Mouse (Mus musculus) limb, embryonic 12.5 days (tissue): ENCODE results near the gene Slc12a3. TPM values are rescaled to one million over a fixed set of nuclear protein-coding genes. Genes with fewer than 3 reads are reported as not detected.
"Not testable (repeated sequence)": the region's sequence is repeated elsewhere in the genome, so short reads cannot be mapped to it uniquely, and the experiment has no call there.

Source experiments
- ATAC-seq: fragments of 200-750 bp; cut with Nextera tagmentation; 2 replicates; pipeline ENCODE4 v1.8.0; 2017; ENCODE audit warnings: low read depth, moderate TSS enrichment; ENCODE audit not compliant: insufficient number of reproducible peaks, insufficient read depth, low FRiP score, low TSS enrichment
- H3K27ac ChIP-seq: fragments of 300-500 bp; sonication (generic); 2 replicates; pipeline ENCODE4 v1.5.1; 2016; ENCODE audit warnings: mild to moderate bottlenecking, moderate library complexity
- H3K27me3 ChIP-seq: fragments of 300-500 bp; sonication (generic); 2 replicates; pipeline ENCODE4 v1.6.1; 2016; ENCODE audit warnings: mild to moderate bottlenecking, moderate library complexity
- H3K36me3 ChIP-seq: fragments of 300-500 bp; sonication (generic); 2 replicates; pipeline ENCODE4 v1.6.1; 2016; ENCODE audit warnings: mild to moderate bottlenecking, moderate library complexity
- H3K4me1 ChIP-seq: fragments of 300-500 bp; sonication (generic); replicated peaks from 2 replicates; pipeline ENCODE4 v1.6.1; 2016
- H3K4me2 ChIP-seq: fragments of 300-500 bp; sonication (generic); 2 replicates; pipeline ENCODE4 v1.6.1; 2016; ENCODE audit warnings: mild to moderate bottlenecking, moderate library complexity
- H3K4me3 ChIP-seq: fragments of 300-500 bp; sonication (generic); replicated peaks from 2 replicates; pipeline ENCODE4 v1.5.1; 2016; ENCODE audit warnings: mild to moderate bottlenecking
- H3K9ac ChIP-seq: fragments of 300-500 bp; sonication (generic); replicated peaks from 2 replicates; pipeline ENCODE4 v1.6.1; 2016; ENCODE audit warnings: mild to moderate bottlenecking, moderate library complexity
- H3K9me3 ChIP-seq: fragments of 300-500 bp; sonication (generic); 2 replicates; pipeline ENCODE4 v1.6.1; 2016; ENCODE audit warnings: mild to moderate bottlenecking, moderate library complexity
- WGBS: fragments of 180-500 bp; shearing (Covaris S2); methylation state at CpG from one replicate; pipeline ENCODE4 v1.1.7; 2016; 5-methylcytosine and 5-hydroxymethylcytosine counted together
- polyA plus RNA-seq: library from polyadenylated mRNA; unstranded; fragments of >200 nt; fragmentation: Nextera tagmentation; extraction: Ambion mirVana; gene quantifications from 2 replicates; pipeline ENCODE4 v1.2.1, GENCODE M21; 2016

Gene Slc12a3
- polyA plus RNA-seq, 1 experiment from 2014 or later: not detected

DNA sequence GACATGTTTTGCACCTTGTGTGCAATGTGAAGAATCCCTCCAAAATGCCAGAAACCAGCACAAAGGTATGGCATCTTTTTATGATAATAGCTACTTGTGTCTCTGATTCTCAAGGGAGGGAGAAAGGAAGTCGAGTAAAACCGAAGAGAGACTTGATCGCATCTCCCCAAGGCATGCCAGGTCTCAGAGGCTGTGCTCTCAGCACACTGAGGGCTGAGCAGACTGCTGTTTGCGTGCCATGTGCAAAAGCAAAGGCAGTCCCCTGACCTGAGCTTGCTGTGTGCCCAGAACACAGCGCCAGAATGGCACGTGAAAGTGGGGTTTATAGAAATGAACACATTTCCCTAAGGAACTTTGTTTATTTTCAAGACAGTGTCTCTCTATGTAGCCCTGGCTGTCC lies 60.5 kb downstream of the Slc12a3 start:
- no peaks in the 10 kb centered on the region for H3K27me3 ChIP-seq
- H3K4me3 ChIP-seq: no peak overlapping the region
- no peak for ATAC-seq
- no peak overlapping the region for H3K9ac ChIP-seq
- WGBS: 87% methylated on average over 6 of the region's 6 CpGs
- H3K36me3 ChIP-seq: peaks cover 50% of the 10 kb centered on the region
- peaks cover 9% of the 10 kb centered on the region for H3K4me1 ChIP-seq
- no peak overlapping the region for H3K27ac ChIP-seq
- no peak overlapping the region for H3K4me2 ChIP-seq
- no peaks in the 10 kb centered on the region for H3K9me3 ChIP-seq

DNA sequence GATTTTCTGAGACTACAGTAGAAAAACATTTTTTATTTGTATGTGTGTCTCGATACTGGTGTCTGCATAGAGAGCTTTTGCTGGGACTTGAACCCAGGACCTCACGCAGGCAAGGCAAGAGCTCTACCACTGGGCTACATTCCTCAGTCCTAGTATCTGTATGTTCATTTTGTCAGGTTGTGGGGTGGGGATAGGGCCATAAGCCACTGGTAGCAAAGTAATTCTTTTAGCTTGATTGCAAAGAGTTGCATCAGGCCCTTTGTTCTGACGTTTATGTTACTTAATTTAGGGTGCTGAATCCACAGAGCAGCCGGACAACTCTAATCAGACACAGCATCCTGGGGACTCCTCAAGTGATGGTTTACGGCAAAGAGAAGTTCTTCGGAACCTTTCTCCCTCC lies 61.4 kb downstream of the Slc12a3 start:
- H3K4me2 ChIP-seq: no peak overlapping the region
- H3K9ac ChIP-seq: no peak overlapping the region
- H3K27ac ChIP-seq: no peak overlapping the region
- H3K4me3 ChIP-seq: no peak overlapping the region
- H3K9me3 ChIP-seq: no peaks in the 10 kb centered on the region
- no peaks in the 10 kb centered on the region for H3K27me3 ChIP-seq
- 93% methylated on average over 6 of the region's 6 CpGs for WGBS
- peaks cover 8% of the 10 kb centered on the region for H3K4me1 ChIP-seq
- peaks cover 59% of the 10 kb centered on the region for H3K36me3 ChIP-seq
- ATAC-seq: no peak

DNA sequence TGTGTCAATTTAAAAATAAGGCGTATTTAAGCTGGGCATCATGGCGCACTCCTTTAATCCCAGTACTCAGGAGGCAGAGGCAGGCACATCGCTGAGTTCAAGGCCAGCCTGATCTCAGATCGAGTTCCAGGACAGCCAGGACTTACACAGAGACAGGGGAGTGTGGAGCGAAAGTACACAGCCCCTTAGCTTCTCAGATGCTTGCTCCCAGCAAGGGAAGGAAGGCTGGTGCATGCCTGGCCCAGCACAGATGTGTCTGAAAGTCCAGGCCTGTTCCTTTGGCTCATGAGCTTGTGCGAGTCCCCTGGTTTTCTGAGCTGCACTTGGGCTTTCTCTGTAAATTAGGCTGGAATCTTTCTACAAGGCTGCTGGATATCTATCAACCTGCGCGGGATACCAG lies 61.9 kb downstream of the Slc12a3 start:
- Histone ChIP-seq H3K4me1 (peaks cover 4% of the 10 kb centered on the region; the same call in 1 of the 2 replicates), H3K27me3 (no peaks in the 10 kb centered on the region), H3K4me2 (no peak overlapping the region), H3K36me3 (peaks cover 64% of the 10 kb centered on the region), H3K27ac (no peak overlapping the region), H3K9ac (no peak overlapping the region), H3K4me3 (no peak overlapping the region), H3K9me3 (no peaks in the 10 kb centered on the region)
- ATAC-seq: no peak
- 93% methylated on average over 8 of the region's 8 CpGs for WGBS

DNA sequence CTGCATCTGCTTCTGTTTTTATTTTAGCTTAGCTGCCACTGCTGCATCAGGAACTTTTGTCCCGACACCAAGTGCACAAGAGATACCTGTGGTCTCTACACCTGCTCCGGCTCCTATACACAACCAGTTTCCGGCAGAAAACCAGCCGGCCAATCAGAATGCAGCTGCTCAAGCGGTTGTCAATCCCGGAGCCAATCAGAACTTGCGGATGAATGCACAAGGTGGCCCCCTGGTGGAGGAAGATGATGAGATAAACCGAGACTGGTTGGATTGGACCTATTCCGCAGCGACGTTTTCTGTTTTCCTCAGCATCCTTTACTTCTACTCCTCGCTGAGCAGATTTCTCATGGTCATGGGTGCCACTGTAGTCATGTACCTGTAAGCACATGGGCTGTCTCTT lies 63.1 kb downstream of the Slc12a3 start:
- no peak overlapping the region for H3K4me3 ChIP-seq
- no peak overlapping the region for H3K27ac ChIP-seq
- H3K9me3 ChIP-seq: no peaks in the 10 kb centered on the region
- no peaks in the 10 kb centered on the region for H3K27me3 ChIP-seq
- H3K36me3 ChIP-seq: peaks cover 74% of the 10 kb centered on the region
- no peak overlapping the region for H3K4me2 ChIP-seq
- H3K4me1 ChIP-seq: peaks cover 4% of the 10 kb centered on the region; the same call in 1 of the 2 replicates
- WGBS: 83% methylated on average over 12 of the region's 12 CpGs
- no peak for ATAC-seq
- H3K9ac ChIP-seq: no peak overlapping the region

DNA sequence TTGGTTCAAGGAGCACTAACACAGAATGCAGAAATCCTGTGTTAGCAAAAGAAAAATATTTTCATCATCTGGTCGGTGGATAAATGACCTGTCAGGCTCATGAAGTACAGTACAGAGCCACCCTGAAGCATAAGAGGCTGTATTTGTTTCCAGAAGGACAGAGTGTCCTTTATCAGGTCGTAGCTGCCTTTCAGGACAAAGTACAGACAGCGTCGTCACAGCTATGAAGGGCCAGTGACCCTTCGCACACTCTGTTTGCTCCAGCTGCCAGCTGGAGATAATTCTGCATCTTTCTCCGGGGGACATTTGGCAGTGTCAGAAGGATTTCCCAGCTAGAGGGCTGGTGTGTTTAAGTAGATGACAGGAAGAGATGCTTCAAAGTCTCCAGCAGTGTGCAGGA lies 63.6 kb downstream of the Slc12a3 start:
- Histone ChIP-seq H3K36me3 (peaks cover 74% of the 10 kb centered on the region), H3K27ac (no peak overlapping the region), H3K4me1 (peaks cover 4% of the 10 kb centered on the region; the same call in 1 of the 2 replicates), H3K27me3 (no peaks in the 10 kb centered on the region), H3K4me3 (no peak overlapping the region), H3K4me2 (no peak overlapping the region), H3K9me3 (no peaks in the 10 kb centered on the region), H3K9ac (no peak overlapping the region)
- WGBS: 89% methylated on average over 6 of the region's 6 CpGs
- ATAC-seq: no peak

DNA sequence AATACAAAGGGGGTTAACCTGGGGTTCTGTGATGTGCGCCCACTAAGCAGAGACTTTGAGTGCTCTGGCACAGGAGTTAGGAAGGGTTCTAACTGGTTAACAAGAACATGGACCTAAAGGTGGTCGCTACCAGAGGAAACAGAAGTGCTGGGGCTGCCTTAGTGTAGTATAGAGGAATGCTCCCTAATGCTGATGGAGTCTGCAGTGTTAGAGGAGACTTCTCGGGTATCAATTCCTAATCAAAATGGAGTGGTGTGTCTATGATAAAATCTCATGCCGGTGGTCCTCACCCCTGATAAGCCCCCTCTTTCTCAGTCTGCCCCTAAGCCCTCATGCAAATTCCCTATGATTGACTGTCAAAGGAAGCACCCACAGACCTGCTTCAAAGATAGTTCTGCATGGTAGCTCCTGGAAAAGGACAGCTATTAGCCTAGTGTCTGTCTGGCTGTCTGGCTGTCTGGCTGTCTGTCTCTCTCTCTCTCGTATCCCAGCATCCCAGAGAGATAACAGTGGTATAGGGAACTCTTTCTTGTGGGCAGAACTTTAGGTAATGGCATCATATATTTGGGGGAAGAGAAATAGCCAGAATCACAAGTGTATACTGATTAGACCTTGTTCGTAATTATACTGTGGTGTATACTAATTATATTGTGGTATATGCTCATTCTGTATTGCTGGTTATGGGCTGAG lies 67.0 kb downstream of the Slc12a3 start:
- ATAC-seq: no peak
- Histone ChIP-seq H3K4me2 (no peak overlapping the region), H3K36me3 (peaks cover 56% of the 10 kb centered on the region), H3K9ac (no peak overlapping the region), H3K4me1 (no peaks in the 10 kb centered on the region), H3K27me3 (no peaks in the 10 kb centered on the region), H3K4me3 (no peak overlapping the region), H3K27ac (no peak overlapping the region), H3K9me3 (no peaks in the 10 kb centered on the region)
- WGBS: 85% methylated on average over 6 of the region's 6 CpGs

DNA sequence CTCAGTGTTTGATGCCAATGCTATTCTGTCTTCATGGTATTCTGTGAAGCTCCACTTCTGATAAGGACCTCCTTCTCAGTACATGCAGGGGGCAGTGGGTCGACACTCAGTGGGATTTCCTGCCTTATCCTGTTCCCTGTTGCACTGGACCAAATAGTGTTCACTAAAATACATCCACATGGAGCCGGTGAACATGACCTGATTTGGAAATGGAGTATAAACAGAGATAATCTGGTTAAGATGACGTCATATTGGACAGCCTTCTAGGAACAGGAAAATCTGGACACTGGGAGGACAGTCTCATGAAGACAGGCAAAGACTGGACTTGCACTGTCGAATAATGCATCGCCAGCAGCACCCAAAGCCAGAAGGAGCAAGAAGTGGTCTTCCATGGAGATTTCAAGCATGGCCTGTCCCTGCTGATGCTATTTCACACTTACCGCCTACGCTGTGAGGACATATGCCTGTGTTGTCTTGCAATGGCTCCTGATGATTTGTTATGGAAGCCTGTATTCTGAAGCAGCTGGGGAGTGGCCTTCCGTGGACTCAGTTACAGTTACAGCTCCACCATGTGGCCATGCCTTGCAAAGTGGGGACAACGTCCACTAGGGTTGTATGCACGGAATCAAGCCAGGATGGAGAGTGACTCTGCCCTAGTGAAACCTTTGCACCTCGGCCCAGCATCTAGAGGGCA lies 68.1 kb downstream of the Slc12a3 start:
- no peak overlapping the region for H3K27ac ChIP-seq
- H3K36me3 ChIP-seq: peaks cover 45% of the 10 kb centered on the region
- no peak for ATAC-seq
- H3K4me3 ChIP-seq: no peak overlapping the region
- WGBS: 68% methylated on average over 11 of the region's 11 CpGs
- H3K9me3 ChIP-seq: no peaks in the 10 kb centered on the region
- no peaks in the 10 kb centered on the region for H3K4me1 ChIP-seq
- no peak overlapping the region for H3K4me2 ChIP-seq
- H3K27me3 ChIP-seq: no peaks in the 10 kb centered on the region
- no peak overlapping the region for H3K9ac ChIP-seq

DNA sequence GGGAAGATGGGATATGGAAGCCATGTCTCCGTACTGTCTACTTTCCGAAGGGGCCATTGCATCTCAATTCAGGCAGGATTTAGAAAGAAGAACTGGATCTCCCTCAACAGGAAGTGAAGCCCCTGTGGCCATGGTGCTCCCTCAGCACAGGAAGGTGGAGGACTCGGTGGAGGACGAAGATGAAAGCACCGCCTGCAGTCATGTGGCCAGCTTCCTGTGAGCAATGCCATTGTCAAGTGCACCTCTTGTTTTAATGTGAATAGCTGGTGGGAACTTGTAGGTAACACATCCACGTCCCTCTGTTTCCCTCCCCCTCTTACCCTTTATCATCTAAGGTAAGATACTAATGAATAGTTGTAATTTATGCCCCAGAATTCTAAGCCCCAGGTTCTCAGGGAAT lies 69.6 kb downstream of the Slc12a3 start:
- ATAC-seq: no peak
- H3K9me3 ChIP-seq: no peaks in the 10 kb centered on the region
- no peak overlapping the region for H3K27ac ChIP-seq
- no peak overlapping the region for H3K4me3 ChIP-seq
- no peaks in the 10 kb centered on the region for H3K4me1 ChIP-seq
- WGBS: 81% methylated on average over 6 of the region's 6 CpGs
- H3K36me3 ChIP-seq: peaks cover 33% of the 10 kb centered on the region
- no peak overlapping the region for H3K9ac ChIP-seq
- H3K27me3 ChIP-seq: no peaks in the 10 kb centered on the region
- no peak overlapping the region for H3K4me2 ChIP-seq

DNA sequence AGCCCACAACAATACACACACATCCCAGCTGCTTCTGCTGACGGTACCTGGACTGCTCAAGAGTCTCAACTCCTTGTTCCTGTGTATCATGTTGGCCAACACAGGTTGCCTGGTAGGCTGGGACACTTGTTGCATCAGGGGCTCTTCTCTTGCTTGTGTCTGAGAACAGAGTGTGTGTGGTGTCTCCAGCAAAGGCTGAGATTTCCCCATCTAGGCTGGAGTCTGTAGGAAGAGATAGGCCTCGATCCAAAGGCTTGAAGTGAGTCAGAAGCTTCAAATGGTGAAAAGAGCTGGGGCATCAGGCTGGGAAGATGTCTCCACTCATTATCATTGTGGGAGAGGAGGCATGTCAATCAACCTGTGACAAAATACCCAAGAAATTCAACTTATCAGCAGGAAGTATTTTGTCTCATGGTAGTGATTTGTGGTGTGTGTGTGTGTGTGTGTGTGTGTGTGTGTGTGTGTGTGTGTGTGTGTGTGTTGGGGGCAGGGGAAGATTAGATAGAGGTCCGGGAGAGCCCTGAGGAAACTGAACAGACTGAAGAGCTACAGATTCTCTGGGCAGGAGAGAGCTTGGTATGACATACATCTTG lies 70.5 kb downstream of the Slc12a3 start:
- Histone ChIP-seq H3K27ac (no peak overlapping the region), H3K36me3 (peaks cover 25% of the 10 kb centered on the region), H3K9ac (no peak overlapping the region), H3K4me1 (no peaks in the 10 kb centered on the region), H3K27me3 (no peaks in the 10 kb centered on the region), H3K9me3 (no peaks in the 10 kb centered on the region), H3K4me3 (no peak overlapping the region), H3K4me2 (no peak overlapping the region)
- ATAC-seq: no peak
- WGBS: 82% methylated on average over 3 of the region's 3 CpGs

DNA sequence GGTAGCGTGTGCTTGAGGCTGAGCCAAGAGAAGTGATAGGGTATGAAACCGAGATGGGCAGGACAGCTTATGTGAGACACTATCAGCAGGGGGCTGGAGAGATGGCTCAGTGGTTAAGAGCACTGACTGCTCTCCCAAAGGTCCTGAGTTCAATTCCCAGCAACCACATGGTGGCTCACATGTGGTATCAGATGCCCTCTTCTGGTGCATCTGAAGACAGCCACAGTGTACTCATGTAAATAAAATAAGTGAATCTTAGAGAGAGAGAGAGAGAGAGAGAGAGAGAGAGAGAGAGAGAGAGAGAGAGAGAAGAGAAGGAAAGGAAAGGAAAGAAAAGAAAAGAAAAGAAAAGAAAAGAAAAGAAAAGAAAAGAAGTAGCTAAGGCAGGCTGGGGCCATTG lies 71.0 kb downstream of the Slc12a3 start:
- H3K4me3 ChIP-seq, ATAC-seq: not testable (repeated sequence)

DNA sequence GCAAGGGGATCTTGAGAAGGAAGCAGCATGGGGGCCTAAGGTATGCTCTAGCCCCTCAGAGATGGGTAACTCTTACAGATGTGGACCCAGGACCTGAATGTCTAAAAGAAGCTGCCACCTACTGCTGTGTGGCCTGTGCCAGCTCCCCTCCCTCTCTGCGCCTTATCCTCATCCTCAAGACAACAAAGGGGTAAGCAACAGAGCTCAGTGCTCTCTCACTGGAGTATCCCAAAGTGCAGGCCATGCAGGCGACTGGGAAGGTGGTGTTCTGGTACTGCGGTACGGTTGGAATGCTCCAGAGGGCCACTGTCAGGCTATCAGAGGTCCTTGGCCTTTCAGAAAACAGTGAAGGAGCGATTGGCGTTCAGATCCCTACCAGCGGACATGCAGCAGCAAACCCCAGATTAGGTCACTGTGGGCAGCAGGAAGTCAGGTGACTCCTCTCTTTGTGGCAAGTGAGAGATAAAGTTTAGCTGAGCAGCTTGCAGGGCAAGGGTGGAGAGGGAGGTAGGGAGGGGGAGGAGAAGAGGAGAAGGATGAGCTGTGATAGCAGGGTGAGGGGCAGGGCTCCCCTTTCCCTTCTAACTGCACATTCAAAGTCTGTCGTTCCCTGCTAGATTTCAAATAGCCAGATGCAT lies 79.6 kb downstream of the Slc12a3 start:
- Histone ChIP-seq H3K27me3 (no peaks in the 10 kb centered on the region), H3K36me3 (no peaks in the 10 kb centered on the region), H3K4me2 (no peak overlapping the region), H3K4me1 (no peaks in the 10 kb centered on the region), H3K4me3 (no peak overlapping the region), H3K27ac (no peak overlapping the region), H3K9ac (no peak overlapping the region), H3K9me3 (no peaks in the 10 kb centered on the region)
- ATAC-seq: no peak
- WGBS: 69% methylated on average over 8 of the region's 8 CpGs

More for the DNA sequence above, 71.0 kb downstream of the Slc12a3 start:
- peaks cover 20% of the 10 kb centered on the region for H3K36me3 ChIP-seq
- H3K4me2 ChIP-seq, H3K4me1 ChIP-seq, H3K27me3 ChIP-seq, H3K27ac ChIP-seq, H3K9ac ChIP-seq, H3K9me3 ChIP-seq: not testable (repeated sequence)
- WGBS: 81% methylated on average over 2 of the region's 2 CpGs
